Mouse (Mus musculus): Measurements from ENCODE around the gene Tmem269. TPM values are rescaled to one million over a fixed set of nuclear protein-coding genes. Genes with fewer than 3 reads are reported as not detected.

Gene Tmem269
- polyA plus RNA-seq, 1 experiment from 2014 or later, result 0.09 TPM

- 22% methylated on average over 13 of the region's 13 CpGs for WGBS
- DNase-seq (ENCODE audit: low spot score), result peak; percentile 70
- H3K4me1 ChIP-seq, result peaks cover 25% of the 10 kb centered on the region
- H3K4me3 ChIP-seq, result peak overlapping the region; percentile 28
- H3K36me3 ChIP-seq, result peaks cover 48% of the 10 kb centered on the region
- H3K27me3 ChIP-seq (ENCODE audit: low read depth, poor library complexity, severe bottlenecking), result no peaks in the 10 kb centered on the region
- H3K9me3 ChIP-seq (replicated peaks), result no peaks in the 10 kb centered on the region
- H3K27ac ChIP-seq (replicated peaks), result peak overlapping the region; percentile 73
These were observed 29.6 kb upstream of the Tmem269 start for GRCm38 (mm10) chr4:119247462-119248235.

- Histone ChIP-seq H3K9me3 (replicated peaks) (no peaks in the 10 kb centered on the region), H3K36me3 (peaks cover 57% of the 10 kb centered on the region), H3K4me1 (peaks cover 25% of the 10 kb centered on the region), H3K27ac (replicated peaks) (peak overlapping the region; percentile 73; the same call in 1 of the 2 replicates), H3K27me3 (ENCODE audit: low read depth, poor library complexity, severe bottlenecking) (no peaks in the 10 kb centered on the region), H3K4me3 (no peak overlapping the region)
- 79% methylated on average over 14 of the region's 14 CpGs for WGBS
- no peak for DNase-seq (ENCODE audit: low spot score)
These were observed 28.7 kb upstream of the Tmem269 start for GRCm38 (mm10) chr4:119246688-119247225.

GRCm38 (mm10) chr4:119245961-119246360, 27.9 kb upstream of the Tmem269 start:
- Histone ChIP-seq H3K4me1 (peaks cover 25% of the 10 kb centered on the region), H3K9me3 (replicated peaks) (no peaks in the 10 kb centered on the region), H3K36me3 (peaks cover 65% of the 10 kb centered on the region), H3K27me3 (ENCODE audit: low read depth, poor library complexity, severe bottlenecking) (no peaks in the 10 kb centered on the region), H3K4me3 (no peak overlapping the region), H3K27ac (replicated peaks) (no peak overlapping the region)
- DNase-seq (ENCODE audit: low spot score), result no peak
- 86% methylated on average over 9 of the region's 9 CpGs for WGBS

GRCm38 (mm10) chr4:119245556-119245955, 27.5 kb upstream of the Tmem269 start:
- peaks cover 25% of the 10 kb centered on the region for H3K4me1 ChIP-seq
- 86% methylated on average over 7 of the region's 7 CpGs for WGBS
- no peak overlapping the region for H3K4me3 ChIP-seq
- H3K27me3 ChIP-seq (ENCODE audit: low read depth, poor library complexity, severe bottlenecking), result no peaks in the 10 kb centered on the region
- no peaks in the 10 kb centered on the region for H3K9me3 ChIP-seq (replicated peaks)
- no peak for DNase-seq (ENCODE audit: low spot score)
- H3K36me3 ChIP-seq, result peaks cover 67% of the 10 kb centered on the region
- H3K27ac ChIP-seq (replicated peaks), result no peak overlapping the region

GRCm38 (mm10) chr4:119244468-119245240, 26.6 kb upstream of the Tmem269 start:
- Histone ChIP-seq H3K4me1 (peaks cover 25% of the 10 kb centered on the region), H3K36me3 (peaks cover 67% of the 10 kb centered on the region), H3K4me3 (no peak overlapping the region), H3K9me3 (replicated peaks) (no peaks in the 10 kb centered on the region), H3K27me3 (ENCODE audit: low read depth, poor library complexity, severe bottlenecking) (no peaks in the 10 kb centered on the region), H3K27ac (replicated peaks) (no peak overlapping the region)
- WGBS, result 84% methylated on average over 22 of the region's 22 CpGs
- no peak for DNase-seq (ENCODE audit: low spot score)

GRCm38 (mm10) chr4:119242571-119242970, 24.6 kb upstream of the Tmem269 start:
- Histone ChIP-seq H3K36me3 (peaks cover 66% of the 10 kb centered on the region), H3K27me3 (ENCODE audit: low read depth, poor library complexity, severe bottlenecking) (no peaks in the 10 kb centered on the region), H3K4me3 (no peak overlapping the region), H3K9me3 (replicated peaks) (no peaks in the 10 kb centered on the region), H3K4me1 (peaks cover 23% of the 10 kb centered on the region), H3K27ac (replicated peaks) (no peak overlapping the region)
- DNase-seq (ENCODE audit: low spot score), result no peak
- WGBS, result 92% methylated on average over 12 of the region's 12 CpGs

GRCm38 (mm10) chr4:119241664-119242063, 23.6 kb upstream of the Tmem269 start:
- Histone ChIP-seq H3K4me1 (peaks cover 13% of the 10 kb centered on the region), H3K27me3 (ENCODE audit: low read depth, poor library complexity, severe bottlenecking) (no peaks in the 10 kb centered on the region), H3K9me3 (replicated peaks) (no peaks in the 10 kb centered on the region), H3K4me3 (no peak overlapping the region), H3K27ac (replicated peaks) (no peak overlapping the region), H3K36me3 (peaks cover 71% of the 10 kb centered on the region)
- no peak for DNase-seq (ENCODE audit: low spot score)
- WGBS, result 89% methylated on average over 14 of the region's 14 CpGs

- Histone ChIP-seq H3K27ac (replicated peaks) (peak overlapping the region; percentile 84), H3K9me3 (replicated peaks) (no peaks in the 10 kb centered on the region), H3K36me3 (peaks cover 50% of the 10 kb centered on the region), H3K4me3 (peak overlapping the region; percentile 16), H3K27me3 (ENCODE audit: low read depth, poor library complexity, severe bottlenecking) (no peaks in the 10 kb centered on the region), H3K4me1 (peaks cover 10% of the 10 kb centered on the region)
- peak; percentile 52 for DNase-seq (ENCODE audit: low spot score)
- WGBS, result 55% methylated on average over 12 of the region's 12 CpGs
These were observed 21.2 kb upstream of the Tmem269 start for GRCm38 (mm10) chr4:119239181-119239682.

GRCm38 (mm10) chr4:119238661-119239060, 20.6 kb upstream of the Tmem269 start:
- Histone ChIP-seq H3K36me3 (peaks cover 44% of the 10 kb centered on the region), H3K4me3 (no peak overlapping the region), H3K9me3 (replicated peaks) (no peaks in the 10 kb centered on the region), H3K27ac (replicated peaks) (0 out of 2 replicates have a peak overlapping the region, but pooled peaks have one; percentile 84), H3K4me1 (peaks cover 16% of the 10 kb centered on the region), H3K27me3 (ENCODE audit: low read depth, poor library complexity, severe bottlenecking) (no peaks in the 10 kb centered on the region)
- 81% methylated on average over 3 of the region's 3 CpGs for WGBS
- no peak for DNase-seq (ENCODE audit: low spot score)

GRCm38 (mm10) chr4:119234348-119234747, 16.3 kb upstream of the Tmem269 start:
- peak overlapping the region; percentile 94; the same call in 1 of the 2 replicates for H3K4me3 ChIP-seq
- DNase-seq (ENCODE audit: low spot score), result no peak
- WGBS, result 87% methylated on average over 3 of the region's 3 CpGs

GRCm38 (mm10) chr4:119233256-119233901, 15.4 kb upstream of the Tmem269 start:
- Histone ChIP-seq H3K36me3 (peaks cover 21% of the 10 kb centered on the region), H3K27ac (replicated peaks) (peak overlapping the region; percentile 83), H3K4me1 (peaks cover 27% of the 10 kb centered on the region), H3K27me3 (ENCODE audit: low read depth, poor library complexity, severe bottlenecking) (no peaks in the 10 kb centered on the region), H3K4me3 (peak overlapping the region; percentile 94), H3K9me3 (replicated peaks) (no peaks in the 10 kb centered on the region)
- peak; percentile 73 for DNase-seq (ENCODE audit: low spot score)
- WGBS, result under 1% methylated on average over 36 of the region's 36 CpGs

More at GRCm38 (mm10) chr4:119234348-119234747, 16.3 kb upstream of the Tmem269 start:
- H3K27me3 ChIP-seq (ENCODE audit: low read depth, poor library complexity, severe bottlenecking), result no peaks in the 10 kb centered on the region
- no peak overlapping the region for H3K27ac ChIP-seq (replicated peaks)
- peaks cover 16% of the 10 kb centered on the region for H3K36me3 ChIP-seq
- H3K9me3 ChIP-seq (replicated peaks), result no peaks in the 10 kb centered on the region
- peaks cover 29% of the 10 kb centered on the region for H3K4me1 ChIP-seq
